Mouse (Mus musculus) frontal cortex, postnatal 25 days (tissue): ENCODE results near the gene Mmp17.

Source experiments
- DNase-seq, 2 experiments: peaks; one replicate each; pipeline ENCODE4 v3.0.0; 2022; ENCODE audit warnings: low spot score in 2 of 2

Mmp17 gene

DNA sequence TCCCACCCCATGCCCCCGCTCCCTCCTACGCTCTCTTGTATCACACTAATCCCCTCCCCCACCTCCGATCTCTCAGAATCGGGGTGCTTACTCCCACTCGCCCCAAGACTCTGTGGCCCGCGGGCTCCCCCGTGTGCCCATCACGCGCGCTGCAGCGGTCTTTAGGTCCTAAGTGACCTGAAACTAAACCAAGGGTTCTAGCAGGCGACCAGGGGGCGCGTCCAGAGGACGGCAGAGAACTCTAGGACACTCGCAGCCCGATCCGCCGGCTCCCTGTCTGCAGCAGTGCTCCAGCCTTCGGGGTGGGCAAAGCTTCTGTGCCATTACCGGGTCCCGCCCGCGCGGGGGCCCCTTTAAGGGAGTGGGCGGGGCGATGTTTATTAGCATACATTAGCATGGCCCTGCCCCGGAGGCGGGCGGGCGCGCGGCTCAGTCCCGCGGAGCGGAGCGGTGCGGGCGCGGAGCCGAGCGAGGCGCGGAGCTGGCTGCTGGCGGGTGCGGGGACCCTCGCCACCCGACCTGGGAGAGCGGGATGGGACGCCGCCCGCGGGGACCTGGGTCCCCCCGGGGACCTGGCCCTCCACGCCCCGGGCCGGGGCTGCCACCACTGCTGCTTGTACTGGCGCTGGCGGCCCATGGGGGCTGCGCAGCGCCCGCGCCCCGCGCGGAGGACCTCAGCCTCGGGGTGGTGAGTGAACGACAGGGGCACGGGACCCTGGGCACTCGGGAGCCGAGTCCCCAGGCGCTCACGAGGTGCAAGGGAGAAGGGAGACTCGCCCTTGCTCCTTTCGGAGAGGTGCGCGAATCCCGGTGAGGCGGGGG lies at the start of gene Mmp17:
Gene Mmp17 (plus strand): TSS at position 409 of the 822 bp plus-strand sequence.
- peak; percentile 89 to 94 for DNase-seq

DNA sequence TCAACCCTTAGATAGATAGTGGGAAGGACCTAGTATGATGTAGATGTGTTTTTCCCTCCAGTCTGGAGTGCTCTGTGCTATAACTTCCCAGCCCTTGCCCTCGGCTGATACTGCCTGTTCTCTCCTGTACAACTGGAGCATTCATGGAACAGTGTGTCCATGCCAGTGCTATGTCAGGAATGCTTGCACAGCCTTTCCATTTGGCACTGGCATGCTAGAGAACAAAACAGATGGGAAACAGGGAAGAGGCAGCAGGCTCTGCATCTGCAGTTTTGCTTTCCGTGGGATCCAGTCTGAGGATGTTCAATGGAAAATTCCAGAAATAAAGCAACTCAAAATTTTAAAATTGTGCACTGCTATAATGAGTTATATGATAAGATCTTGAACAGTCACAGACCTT lies 49.5 kb upstream of the Mmp17 start:
- DNase-seq, result no peak

DNA sequence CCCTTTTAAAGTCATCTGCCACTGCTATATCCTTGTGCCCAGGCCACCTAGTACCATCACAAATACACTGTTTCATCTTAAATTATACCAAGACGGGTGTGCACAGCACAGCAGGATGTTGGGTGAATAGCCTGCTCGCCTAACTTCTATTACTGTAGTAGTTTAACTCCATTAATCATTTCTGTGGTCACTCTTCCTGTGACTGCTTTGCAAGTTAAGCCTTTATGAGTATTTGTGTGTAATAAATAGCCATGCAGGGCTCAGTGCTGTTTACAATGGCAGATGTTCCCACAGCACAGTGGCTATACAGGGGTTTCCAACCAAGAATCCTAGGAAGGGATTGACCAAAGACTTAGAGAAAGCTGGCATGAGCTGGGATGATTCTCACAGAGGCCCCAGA lies 48.9 kb upstream of the Mmp17 start:
- DNase-seq, result no peak

DNA sequence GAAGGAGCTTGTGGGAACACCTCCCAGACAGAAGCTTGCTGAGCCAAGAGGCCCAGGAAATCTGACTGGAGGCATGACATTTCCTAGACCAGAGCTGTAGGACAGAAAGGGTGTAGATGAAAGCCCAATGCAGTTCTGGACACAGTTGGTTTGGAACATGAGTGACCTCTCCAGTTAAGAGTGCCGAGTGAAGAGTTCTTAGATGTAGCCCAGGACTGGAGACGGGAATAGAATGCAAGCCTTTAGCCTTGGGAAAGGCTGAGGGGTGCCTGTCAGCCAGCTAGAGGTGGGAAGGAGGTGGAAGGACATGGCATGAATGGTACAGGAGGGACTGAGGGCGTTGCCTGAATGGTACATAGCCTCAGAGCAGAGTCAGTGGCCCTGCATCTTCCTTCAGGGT lies 48.5 kb upstream of the Mmp17 start:
- no peak for DNase-seq

DNA sequence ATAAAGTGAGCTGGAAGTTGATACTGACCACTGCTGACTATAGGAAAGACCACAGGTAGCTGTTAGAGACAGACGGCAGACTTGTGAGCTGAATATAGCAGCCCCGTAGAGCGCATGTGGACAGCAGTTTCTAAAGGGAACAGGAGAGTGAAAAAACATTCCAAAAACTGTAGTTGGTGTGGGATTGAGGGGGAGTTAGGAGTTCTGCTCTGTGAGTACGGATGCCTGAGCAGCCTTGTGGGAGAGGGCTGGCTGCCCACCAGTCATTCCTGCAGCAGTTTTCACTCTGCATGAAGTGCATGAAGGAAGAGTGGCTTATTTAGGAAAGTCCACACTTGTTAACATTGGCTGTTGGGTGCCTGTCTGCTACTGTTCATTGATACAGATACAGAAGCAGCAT lies 45.1 kb upstream of the Mmp17 start:
- no peak for DNase-seq

DNA sequence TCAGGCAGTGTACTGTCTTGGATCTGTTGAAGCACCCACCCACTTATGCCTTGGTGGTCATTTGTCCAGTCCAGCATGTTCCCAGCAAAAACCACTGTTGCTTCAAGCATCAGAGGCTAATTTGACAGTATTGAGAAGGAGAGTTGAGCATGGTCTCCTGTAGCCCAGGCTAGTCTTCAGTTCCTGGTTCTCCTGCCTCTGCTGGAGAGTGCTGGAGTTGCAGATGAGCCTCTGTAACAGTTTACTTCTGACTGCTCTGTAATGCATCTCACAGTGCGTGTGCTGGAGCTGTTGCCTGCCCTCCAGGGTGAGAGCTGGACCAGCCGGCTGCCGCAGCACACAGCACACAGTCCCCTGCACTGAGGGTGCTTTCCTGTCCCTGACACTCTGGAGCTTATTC lies 41.7 kb upstream of the Mmp17 start:
- DNase-seq, result no peak

DNA sequence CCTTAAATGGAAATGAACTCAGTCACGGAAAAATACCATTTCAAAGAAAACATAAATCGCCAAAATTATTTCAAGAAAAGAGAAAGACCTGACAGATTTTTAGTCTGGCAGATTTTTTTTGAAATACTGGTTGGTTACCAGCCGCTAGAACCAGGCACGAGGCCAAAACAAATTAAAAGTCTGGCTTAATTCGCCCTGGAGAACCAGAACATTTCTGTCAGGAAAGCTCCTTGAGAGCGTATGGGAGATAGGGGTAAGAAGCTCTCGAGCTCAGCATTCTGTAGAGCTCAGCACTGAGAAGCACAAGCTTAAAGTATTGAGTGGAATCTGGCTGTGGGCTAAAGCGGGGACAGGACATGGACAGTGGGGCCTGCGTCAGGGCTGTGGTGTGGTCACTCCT lies 38.2 kb upstream of the Mmp17 start:
- no peak for DNase-seq

DNA sequence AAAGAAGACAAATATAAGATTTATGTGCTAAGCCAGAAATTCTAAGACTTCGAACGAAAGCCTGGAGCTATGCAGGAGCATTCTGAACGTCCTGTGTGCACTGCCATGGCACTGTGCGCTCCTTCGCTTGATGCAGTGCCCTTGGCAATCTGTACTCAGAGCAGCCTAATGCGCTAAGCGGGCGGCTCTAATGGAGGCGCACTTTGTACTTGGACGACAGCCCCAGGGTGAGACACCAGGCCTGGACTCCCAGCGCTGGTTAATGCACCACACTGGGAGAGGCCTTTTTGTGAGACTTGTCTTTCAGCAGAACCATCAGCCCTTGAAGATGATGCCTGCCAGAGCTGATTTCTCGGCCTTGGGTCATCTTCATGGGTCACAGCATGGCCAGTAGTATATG lies 34.3 kb upstream of the Mmp17 start:
- DNase-seq, result no peak

DNA sequence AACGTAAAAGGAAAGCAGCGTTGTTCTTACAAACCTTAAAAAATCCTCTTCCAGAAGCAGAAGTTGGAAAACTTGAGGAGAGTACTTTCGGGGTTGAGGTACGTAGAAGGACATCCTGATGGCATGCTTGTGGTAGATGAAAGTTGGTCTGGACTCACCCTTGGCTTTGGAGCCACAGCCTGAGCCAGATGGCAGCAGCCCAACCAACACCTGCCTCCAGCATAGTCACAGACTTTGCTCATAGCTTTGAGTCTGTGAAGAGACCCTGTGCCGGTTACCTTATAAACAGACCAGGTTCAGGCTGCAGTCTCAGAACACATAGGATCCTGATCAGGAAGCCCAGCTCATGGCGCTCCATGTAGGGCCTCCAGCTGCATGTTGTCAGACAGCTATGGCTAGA lies 33.2 kb upstream of the Mmp17 start:
- no peak for DNase-seq

DNA sequence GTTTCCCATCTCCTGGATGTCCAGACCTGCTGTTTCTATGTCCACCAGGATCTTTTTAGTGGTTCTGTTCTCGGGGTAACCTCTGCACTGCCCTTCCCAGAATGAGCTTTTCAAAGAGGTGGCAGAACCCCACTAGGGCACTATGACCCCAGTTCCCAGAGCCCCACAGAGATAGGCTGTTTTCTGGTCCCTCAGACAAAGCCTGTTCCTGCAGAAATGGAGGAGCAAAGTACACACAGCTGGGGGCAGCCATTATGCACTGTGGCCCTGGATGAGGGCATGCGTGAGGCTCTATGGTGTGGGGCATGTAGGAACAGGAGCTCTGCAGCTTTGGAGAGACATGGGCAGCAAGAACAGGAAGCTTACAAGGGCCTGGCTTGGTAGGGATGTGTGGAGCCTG lies 32.0 kb upstream of the Mmp17 start:
- DNase-seq, result no peak

DNA sequence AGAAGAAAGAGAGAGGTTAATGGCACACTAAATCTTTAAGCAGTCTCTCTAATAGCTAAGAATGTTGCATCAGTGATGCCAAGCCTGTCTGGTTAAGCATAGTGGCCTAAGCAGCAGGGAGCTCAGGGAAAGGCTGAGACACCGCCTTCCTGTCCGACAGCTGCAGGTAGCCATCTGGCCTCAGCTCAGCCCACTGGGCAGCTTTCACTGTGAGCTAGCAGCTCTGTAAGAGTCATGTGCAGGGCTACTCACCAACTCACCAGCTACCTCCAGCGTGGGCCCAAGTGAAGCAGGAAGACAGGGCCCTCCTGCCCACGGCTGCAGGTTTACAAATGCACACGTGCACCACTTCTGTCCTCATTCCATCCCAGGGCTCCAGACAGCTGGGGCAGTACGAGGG lies 30.3 kb upstream of the Mmp17 start:
- no peak for DNase-seq

DNA sequence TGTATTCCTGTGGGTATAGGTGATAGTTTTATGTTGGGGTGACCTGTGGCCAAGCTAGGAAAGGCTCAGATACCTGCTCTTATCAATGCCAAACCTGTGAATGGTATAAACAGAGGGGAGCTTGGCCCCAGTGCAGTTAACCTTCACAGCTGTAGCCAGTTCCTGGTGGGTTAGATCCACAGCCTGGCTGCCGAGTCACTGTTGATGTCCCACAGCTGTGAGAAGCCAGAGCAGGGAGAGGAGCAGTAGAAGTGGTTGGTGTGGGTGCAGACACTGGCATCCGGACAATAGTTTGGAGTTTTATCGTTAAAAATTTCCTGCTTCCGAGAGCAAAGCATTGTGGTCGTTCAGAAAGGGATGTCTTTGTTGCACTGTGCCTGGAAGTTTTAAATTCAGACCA lies 25.4 kb upstream of the Mmp17 start:
- DNase-seq, result no peak

DNA sequence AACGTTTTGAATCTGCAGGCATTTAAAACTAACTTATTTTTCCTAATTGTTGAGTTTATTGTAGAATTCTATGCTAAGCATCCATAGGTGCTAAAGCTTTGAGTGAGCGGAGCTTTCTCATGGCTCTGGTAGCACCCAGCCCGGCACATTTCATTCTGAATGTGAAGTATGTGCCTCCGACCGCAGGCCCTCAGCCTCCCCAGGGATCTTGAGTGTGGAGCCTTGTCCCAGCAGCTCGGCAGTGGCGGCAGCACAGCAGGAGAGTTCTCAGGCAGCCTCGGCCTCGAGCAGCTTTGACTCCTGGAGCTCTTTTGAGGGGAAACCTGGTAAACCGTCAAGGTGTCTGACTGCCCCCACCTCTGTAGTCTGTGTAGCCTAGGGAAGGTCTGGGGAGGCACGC lies 24.7 kb upstream of the Mmp17 start:
- no peak for DNase-seq

DNA sequence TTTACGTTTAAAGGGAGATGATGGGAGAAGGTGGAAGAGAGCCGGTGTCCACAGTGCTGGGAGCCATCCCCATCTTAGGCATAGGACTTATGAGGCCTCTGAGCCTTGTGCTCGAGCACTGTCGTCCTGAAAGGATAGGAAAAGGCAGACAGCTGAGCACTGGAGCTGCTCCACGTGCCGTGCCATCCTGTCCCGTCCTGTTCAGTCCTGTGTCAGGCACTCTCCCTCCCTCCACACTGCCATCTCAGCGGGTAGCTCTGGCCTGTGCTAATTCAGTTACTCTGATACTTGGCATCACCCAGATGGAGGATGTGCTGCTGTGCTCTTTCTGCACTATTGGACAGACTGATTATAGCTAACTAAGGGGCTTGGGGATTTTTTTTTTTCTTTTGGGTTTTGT lies 21.6 kb upstream of the Mmp17 start:
- no peak for DNase-seq

DNA sequence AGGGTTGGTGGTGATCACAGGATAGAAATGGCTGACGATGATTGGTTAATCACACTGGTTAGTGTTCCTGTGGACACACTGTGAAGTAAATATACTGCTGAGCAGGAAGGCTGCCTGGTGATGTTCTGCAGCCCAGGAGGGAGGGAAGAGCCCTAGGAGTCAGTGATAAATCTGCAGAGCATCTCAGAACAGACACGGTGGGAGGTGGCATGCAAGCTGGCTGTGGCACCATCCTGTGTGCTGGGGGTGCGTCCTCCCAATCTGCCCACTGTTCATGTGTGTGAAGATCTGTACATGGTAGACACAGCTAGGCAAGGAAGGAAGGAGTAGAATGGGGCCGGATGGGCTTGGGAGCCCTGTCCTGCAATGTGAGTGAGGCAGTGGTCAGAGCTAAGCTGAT lies 15.4 kb upstream of the Mmp17 start:
- DNase-seq, result no peak

DNA sequence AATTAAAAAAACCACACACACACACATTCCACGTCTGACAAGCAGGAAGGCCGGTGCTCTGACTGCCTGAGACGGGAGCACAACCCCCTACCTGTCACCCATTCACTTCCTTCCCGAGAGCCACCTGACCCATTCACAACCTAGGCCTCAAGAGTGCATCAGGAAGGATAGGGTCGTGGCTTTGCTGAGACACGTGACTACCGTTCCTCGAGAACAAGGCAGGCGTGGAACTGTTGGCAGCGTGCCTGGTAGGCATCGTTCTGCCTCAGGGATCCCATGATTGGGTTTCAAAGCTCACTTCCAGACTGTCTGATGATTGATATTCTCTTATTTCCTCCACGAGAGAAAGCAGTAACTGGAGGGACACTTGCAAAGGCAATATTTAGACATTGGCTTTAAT lies 5.8 kb upstream of the Mmp17 start:
- DNase-seq, result no peak

DNA sequence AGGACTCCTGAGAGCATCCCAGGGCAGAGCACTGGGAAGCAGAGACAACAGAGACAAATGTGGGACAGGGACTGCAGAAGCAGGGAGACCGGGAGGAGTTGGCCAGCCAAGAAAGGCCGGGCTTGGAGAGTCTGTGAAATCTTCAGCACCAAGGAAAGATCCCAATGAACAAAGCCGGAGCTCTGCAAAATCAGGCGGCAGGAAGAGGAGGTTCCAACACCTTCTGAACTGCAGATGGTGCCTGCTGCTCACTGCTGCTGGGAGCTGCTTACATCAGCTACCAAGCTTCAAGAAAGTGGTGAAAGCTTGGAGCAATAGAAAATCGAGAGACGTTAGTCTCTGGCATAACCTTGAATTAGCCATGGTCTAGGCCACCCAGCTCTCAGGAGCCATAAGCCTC lies 3.9 kb upstream of the Mmp17 start:
- peak in 1 of 2 experiments; percentile 32 for DNase-seq

DNA sequence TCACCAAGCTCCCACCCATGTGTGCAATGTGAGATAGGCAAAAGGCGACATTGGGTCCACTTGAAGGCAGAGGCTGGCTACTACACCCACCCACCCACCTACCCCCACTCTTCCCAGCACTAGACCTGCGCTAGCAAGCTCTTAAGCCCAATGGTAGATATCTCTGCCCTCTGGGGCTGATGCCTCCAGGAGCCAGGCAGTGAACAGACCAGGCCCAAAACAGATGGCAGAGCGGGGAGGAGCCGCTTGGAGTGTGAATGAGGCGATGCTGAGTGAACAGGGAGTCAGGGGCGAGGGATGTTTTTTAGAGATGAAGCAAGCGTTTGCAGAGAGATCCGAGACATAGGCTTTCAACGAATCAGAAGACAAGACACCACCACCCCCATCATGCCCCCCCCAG lies 3.4 kb upstream of the Mmp17 start:
- DNase-seq, result no peak

DNA sequence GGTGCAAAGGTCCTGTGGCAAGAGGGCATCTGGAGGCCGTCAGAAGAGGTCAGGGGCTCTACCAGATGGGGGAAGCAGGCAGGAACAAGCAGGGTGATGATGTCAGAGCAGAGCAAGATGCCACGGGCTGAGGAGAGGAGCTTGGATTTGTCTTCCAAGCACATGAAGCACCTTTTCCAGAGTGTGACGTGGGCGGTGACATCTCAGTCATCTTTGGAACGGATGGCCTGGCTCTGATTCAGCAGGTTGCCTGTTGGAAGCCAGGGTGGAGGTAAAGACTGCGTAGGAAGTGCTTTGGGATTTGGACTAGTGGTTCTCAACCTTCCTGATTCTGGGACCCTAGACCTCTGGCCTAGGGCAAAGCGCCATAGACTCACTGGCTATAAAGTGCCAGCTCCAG lies 3.0 kb upstream of the Mmp17 start:
- peak; percentile 32 to 58 for DNase-seq

DNA sequence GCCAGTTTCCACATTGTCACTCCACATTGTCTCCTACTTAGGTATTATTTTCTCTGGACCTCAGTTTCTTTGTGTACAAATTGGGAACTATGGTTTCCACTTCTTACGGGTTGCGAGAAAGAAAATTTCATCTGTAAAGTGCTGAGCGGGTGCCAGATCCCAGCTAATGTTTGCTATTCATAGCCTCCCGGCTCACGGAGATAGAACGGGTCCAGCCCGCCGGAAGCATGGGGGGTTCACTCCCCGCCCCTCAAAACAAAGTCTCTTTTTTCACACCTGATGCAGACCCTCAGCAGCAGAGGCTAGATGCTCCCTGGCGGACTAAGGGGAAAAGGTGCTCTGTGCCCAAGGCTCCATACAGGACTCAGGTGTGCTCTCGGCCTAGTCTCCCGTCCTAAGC lies 638 bp upstream of the Mmp17 start:
- DNase-seq, result no peak

DNA sequence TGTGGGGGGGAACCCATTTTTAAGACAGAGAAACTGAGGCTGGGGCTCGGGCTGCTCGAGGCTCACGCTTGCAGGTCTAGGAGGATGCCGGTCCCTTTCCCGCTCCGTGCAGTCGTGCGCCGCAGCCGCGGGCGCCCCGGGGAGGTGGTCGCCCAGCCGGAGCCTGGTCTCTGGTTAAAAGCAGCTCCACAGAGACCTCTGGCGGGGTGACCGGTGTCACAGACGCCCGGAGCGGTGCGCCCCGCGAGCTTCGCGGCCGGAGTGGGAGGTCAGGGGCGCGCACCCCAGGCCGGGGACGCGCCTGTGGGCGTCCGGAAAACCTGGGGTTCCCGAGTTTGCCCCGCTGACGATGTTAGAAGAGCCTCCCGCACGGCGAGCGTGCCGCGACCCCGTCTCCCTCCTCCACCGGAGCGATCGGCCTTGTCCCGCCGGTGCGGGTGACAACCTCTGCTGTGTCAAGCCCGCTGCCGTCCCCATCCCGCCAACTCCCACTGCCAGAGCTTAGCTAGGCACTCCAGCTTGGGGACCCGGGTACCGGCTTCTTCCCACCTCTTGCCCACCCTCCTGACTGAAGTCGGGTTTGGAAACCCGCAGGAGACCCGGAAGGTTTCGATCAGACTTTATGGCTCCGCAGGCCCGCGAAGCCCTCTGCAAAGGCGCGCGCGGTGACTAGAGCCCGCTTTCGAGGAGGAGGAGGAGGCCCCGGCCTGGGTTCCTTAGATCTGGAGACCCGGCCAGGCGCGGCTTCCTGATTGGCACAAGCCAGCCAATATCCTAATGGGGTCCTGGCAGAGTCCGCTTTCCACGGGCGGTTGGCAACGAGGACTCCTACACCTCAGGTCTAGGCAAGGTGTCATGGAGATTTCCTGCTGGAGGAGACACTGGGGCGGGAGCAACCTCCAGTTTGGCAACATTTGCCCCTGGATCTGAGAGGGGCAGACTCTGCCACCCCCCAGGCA lies 893 bp downstream of the Mmp17 start:
- no peak for DNase-seq

DNA sequence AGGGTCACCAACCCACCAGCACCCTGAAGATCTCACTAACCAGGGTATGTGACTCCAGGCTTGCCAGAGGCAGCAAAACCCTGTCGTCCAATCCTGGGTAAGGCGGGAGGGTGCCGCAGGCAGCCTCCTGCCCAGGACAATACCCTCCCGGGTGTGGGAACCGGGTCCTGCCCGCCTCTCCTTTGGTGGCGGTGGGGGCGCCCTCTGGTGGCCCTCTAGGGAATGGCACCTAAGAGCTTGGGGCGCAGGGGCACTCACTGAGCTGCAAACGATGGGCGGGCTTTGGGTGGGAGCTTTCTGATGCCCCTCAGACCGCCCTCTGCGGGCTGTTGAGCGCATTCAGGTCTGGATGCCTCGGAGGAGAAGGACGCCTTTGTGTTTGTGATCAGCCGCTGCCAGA lies 2.0 kb downstream of the Mmp17 start:
- peak; percentile 72 to 83 for DNase-seq

DNA sequence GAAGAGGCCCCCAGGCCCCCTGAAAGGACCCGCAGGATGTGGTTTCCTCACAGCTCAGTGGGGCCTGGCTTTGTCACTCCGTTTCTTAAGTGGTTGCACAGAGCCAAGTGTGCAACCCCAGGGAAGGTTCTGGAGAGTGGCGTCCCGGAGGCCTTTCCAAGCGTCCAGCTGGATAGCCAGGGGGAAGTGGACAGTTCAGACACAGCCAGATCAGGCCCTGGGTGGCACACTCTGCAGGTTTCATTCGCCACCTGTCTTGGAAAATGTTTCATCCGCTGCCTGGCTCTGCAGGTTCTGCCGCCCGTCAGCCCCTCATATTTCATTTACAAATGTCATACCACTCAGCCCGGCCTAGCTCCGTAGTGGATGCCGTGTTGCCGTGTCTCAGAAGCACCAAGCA lies 2.5 kb downstream of the Mmp17 start:
- no peak for DNase-seq
